Mouse (Mus musculus): ENCODE results near the gene Med29. TPM values are rescaled to one million over a fixed set of nuclear protein-coding genes. Genes with fewer than 3 reads are reported as not detected.

Med29 gene
- polyA plus RNA-seq, 1 experiment from 2014 or later = 31.8 TPM

DNA sequence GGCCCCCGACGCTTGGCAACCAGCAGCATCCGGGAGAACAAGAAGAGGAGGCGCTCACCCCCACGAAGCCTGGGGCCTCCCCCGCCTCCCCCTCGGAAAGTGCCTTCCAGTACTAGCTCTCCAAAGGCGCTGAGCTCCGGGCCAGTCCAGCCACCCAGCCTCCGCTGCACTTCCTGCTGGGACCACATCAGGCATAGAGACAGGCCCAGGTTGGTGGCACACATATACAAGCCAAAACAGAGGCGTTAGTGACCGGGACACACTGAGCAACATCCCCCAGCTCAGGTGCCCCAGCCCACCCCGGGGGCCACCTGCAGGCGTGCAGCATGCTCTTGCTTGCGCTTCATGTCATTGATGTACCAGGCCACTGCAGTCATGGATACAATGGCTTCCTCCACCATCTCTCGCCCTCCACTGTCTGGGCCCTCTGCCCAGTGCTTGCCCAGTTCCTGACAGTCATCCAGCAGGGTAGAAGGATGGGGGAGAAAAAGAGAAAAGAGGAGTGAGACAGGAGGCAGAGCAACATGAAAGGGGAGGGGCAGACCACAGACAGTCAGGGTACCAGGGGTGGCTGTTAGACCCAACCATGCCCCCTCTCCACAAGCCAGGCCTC lies 24.7 kb downstream of the Med29 start:
- peaks cover 18% of the 10 kb centered on the region; the same call in 1 of the 2 replicates for H3K27me3 ChIP-seq
- peaks cover 28% of the 10 kb centered on the region for H3K4me1 ChIP-seq (replicated peaks)
- no peak overlapping the region for H3K4me3 ChIP-seq (replicated peaks)
- H3K4me2 ChIP-seq = no peak overlapping the region
- 76% methylated on average over 16 of the region's 16 CpGs for WGBS (ENCODE audit: insufficient replicate concordance)
- H3K9ac ChIP-seq = no peak overlapping the region
- DNase-seq (no peak), ATAC-seq (ENCODE audit: low read depth) (no peak)
- no peak overlapping the region for H3K27ac ChIP-seq
- H3K9me3 ChIP-seq (replicated peaks) = no peaks in the 10 kb centered on the region
- H3K36me3 ChIP-seq = peaks cover 14% of the 10 kb centered on the region

DNA sequence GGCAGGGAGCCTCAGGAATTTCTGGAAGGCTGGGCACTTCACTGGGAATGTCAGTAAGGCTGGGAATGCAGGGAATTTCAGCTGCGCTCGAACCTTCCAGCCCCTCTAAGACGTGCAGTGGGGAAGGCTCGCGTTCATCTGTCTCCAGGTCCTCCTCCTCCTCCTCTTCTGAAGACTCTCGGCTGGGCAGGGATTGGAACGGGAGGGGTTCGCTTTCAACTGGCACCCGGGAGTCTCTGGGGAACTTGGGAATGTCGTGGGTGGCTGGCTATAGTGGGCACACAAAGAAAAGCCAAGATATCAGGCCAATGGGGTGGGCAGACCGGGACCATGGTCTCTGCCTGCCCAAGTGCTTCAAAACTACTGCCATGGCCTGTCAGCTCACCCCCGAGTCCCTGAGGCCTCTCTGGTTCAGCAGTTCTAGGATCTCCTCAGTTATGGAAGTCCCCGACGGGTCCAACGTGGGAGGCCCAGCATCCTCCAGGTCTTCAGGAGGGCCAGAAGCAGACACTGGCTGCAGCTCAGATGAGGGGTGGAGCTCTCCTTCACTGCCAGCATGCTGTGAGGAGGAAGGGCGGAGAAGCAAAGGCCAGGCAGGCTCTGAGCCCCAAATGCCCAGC lies 30.0 kb downstream of the Med29 start:
- H3K9ac ChIP-seq = no peak overlapping the region
- no peak overlapping the region for H3K4me2 ChIP-seq
- WGBS (ENCODE audit: insufficient replicate concordance) = 72% methylated on average over 16 of the region's 16 CpGs
- H3K36me3 ChIP-seq = peaks cover 31% of the 10 kb centered on the region
- H3K9me3 ChIP-seq (replicated peaks) = no peaks in the 10 kb centered on the region
- no peak overlapping the region for H3K27ac ChIP-seq
- H3K4me3 ChIP-seq (replicated peaks) = no peak overlapping the region
- ATAC-seq (ENCODE audit: low read depth) = no peak
- H3K4me1 ChIP-seq (replicated peaks) = peaks cover 16% of the 10 kb centered on the region
- H3K27me3 ChIP-seq = no peaks in the 10 kb centered on the region
- DNase-seq = no peak

DNA sequence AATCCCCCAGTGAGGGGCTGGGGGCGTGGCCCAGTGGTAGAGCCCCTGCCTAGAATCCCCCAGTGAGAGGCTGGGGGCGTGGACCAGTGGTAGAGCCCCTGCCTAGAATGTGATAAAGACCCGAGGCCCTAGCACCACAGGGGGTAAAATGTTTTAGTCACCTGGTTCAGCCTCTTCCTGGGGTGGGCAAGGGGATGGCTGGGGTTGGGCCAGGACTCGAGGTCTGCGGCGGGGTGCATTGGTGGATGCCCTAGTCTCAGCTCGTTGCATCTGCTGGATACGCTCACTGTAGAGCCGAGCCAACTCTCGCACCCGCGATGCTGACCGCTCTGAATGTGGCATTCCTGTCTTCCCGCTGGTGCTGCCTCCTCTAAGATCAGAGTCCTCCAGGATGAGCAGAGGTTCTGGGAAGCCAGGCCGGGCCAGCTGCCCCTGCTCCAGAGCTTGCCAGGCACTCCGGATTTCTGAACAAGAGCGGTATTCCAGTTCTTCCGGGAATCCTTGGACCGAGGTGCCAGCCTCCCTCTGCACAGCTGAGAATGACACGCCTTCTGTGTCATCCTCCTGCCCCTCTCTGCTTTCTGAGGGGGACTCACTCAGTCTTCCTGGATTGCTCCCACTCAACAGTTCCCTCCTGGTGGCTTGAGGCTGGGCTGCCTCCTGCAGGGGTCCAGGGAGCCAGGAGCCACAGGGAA lies 30.7 kb downstream of the Med29 start:
- Histone ChIP-seq H3K4me1 (replicated peaks) (peaks cover 24% of the 10 kb centered on the region), H3K9me3 (replicated peaks) (no peaks in the 10 kb centered on the region), H3K4me2 (no peak overlapping the region), H3K4me3 (replicated peaks) (no peak overlapping the region), H3K27ac (no peak overlapping the region), H3K9ac (no peak overlapping the region), H3K36me3 (peaks cover 28% of the 10 kb centered on the region), H3K27me3 (no peaks in the 10 kb centered on the region)
- WGBS (ENCODE audit: insufficient replicate concordance) = 83% methylated on average over 20 of the region's 20 CpGs
- DNase-seq (no peak), ATAC-seq (ENCODE audit: low read depth) (no peak)

DNA sequence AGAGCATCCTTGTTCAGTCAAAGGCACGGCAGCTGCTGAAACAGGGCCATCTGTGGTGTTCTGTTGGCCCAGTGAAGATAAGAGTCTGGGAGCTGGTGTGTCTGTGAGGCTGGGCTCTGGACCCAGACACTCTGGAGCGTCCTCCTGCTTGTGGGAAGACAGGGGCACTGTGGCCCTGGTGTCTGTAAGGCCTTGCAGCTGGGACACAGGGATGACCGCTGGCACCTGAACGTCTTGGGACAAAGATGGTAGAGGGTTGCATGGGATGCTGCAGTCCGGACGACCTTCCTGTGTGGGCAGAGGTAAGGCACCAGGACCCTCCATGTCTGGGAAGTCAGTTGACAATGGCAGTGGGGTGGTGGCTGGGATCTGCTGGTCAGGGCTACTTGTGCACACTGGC lies 32.2 kb downstream of the Med29 start:
- Histone ChIP-seq H3K27ac (no peak overlapping the region), H3K36me3 (peaks cover 25% of the 10 kb centered on the region)
- 78% methylated on average over 6 of the region's 6 CpGs for WGBS (ENCODE audit: insufficient replicate concordance)

DNA sequence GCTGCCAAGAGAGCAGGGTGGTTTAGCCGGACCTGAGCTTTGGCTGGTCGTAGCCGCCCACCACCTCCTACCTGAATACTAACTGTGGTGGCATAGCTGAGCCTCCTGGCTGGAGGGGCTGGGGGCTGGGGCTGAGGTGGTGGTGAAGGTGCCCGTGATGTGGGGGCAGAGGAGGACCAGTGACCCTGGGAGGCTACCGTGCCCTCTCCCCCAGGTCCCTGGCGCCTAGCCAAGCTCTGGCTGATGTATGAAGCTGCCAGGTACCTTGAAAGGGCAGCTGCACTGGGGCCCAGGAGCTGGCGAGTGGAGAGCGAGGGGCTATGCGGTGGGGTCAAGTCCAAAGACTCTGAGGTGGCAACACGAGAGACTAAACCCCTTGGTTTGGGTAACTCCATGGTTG lies 32.7 kb downstream of the Med29 start:
- 79% methylated on average over 10 of the region's 10 CpGs for WGBS (ENCODE audit: insufficient replicate concordance)
- DNase-seq (no peak), ATAC-seq (ENCODE audit: low read depth) (no peak)
- peaks cover 29% of the 10 kb centered on the region for H3K36me3 ChIP-seq
- H3K9ac ChIP-seq = no peak overlapping the region
- no peak overlapping the region for H3K4me2 ChIP-seq
- H3K4me1 ChIP-seq (replicated peaks) = peaks cover 27% of the 10 kb centered on the region
- no peak overlapping the region for H3K27ac ChIP-seq
- H3K4me3 ChIP-seq (replicated peaks) = no peak overlapping the region
- H3K9me3 ChIP-seq (replicated peaks) = no peaks in the 10 kb centered on the region
- H3K27me3 ChIP-seq = no peaks in the 10 kb centered on the region

More for the DNA sequence above, 32.2 kb downstream of the Med29 start:
- Histone ChIP-seq H3K4me2 (no peak overlapping the region), H3K4me1 (replicated peaks) (peaks cover 27% of the 10 kb centered on the region), H3K27me3 (no peaks in the 10 kb centered on the region), H3K9me3 (replicated peaks) (no peaks in the 10 kb centered on the region), H3K9ac (no peak overlapping the region), H3K4me3 (replicated peaks) (no peak overlapping the region)
- ATAC-seq (ENCODE audit: low read depth) (no peak), DNase-seq (no peak)

DNA sequence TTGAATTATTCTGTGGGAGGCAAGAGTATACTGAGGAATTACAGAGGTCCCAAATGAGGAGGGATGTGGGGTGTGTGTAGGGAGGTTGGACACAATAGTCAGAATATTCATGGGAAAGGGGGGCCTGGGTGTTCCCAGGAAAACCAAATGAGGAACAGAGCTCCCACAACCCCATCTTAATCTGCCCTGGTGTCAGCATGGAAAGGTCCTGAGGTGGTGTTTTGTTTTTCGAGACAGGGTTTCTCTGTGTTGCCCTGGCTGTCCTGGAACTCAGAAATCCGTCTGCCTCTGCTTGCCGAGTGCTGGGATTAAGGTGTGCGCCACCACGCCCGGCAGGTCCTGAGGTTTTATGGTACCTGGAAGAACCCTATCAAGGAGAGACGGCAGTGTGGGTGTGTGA lies 34.1 kb downstream of the Med29 start:
- Histone ChIP-seq H3K36me3 (peaks cover 43% of the 10 kb centered on the region), H3K27ac (peak overlapping the region; percentile 75; the same call in 1 of the 2 replicates), H3K4me1 (replicated peaks) (peaks cover 33% of the 10 kb centered on the region), H3K27me3 (no peaks in the 10 kb centered on the region), H3K4me2 (no peak overlapping the region), H3K9ac (no peak overlapping the region), H3K4me3 (replicated peaks) (no peak overlapping the region), H3K9me3 (replicated peaks) (no peaks in the 10 kb centered on the region)
- ATAC-seq (ENCODE audit: low read depth) (no peak), DNase-seq (no peak)
- WGBS (ENCODE audit: insufficient replicate concordance) = 53% methylated on average over 7 of the region's 7 CpGs

DNA sequence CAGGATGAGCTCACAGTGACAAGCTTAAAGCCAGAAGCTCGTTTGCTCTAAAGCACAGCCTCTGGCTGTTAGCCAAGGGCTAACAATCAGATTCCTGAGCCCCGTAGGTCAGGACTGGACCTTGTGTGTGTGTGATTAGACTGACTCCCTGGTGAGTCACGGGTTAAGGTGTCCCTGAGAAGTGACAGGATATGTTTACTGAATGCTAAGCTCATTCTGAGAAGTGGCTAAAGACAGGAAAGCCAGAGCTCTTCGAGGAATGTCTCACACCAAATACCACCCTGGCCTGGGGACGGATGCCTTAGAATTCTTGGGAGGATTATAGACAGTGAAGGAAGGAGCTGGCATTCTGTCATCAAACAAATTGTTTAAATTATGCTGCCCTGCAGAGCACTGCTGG lies 34.5 kb downstream of the Med29 start:
- Histone ChIP-seq H3K27me3 (no peaks in the 10 kb centered on the region), H3K4me1 (replicated peaks) (peaks cover 38% of the 10 kb centered on the region), H3K36me3 (peaks cover 48% of the 10 kb centered on the region), H3K9me3 (replicated peaks) (no peaks in the 10 kb centered on the region), H3K4me2 (peak overlapping the region; percentile 23; the same call in 1 of the 2 replicates), H3K27ac (peak overlapping the region; percentile 75), H3K4me3 (replicated peaks) (no peak overlapping the region), H3K9ac (no peak overlapping the region)
- ATAC-seq (ENCODE audit: low read depth) (peak; percentile 19; the same call in 1 of the 2 replicates), DNase-seq (no peak)
- WGBS (ENCODE audit: insufficient replicate concordance) = 13% methylated on average over 5 of the region's 5 CpGs

DNA sequence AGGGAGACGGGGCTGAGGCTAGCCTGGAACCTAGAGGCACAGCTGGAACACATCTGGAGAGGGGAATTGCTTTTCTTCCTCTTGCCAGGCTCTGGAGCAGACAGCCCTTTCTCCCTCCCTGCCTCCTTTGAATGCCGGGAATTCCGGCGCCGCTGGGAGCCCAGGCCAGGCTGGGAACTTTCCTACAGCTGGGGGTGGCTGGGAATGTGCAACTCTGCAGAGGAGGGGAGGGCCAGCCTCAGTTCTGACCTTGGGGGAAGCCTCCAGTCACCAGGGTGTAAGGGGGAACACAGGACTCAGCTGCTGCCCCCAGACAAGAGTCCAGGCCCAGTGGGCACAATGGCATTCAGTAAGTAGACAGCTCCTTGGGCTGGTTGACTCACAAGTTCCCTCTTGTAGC lies 35.5 kb downstream of the Med29 start:
- H3K4me3 ChIP-seq (replicated peaks) = no peak overlapping the region
- H3K27ac ChIP-seq = peak overlapping the region; percentile 75
- no peak for DNase-seq

DNA sequence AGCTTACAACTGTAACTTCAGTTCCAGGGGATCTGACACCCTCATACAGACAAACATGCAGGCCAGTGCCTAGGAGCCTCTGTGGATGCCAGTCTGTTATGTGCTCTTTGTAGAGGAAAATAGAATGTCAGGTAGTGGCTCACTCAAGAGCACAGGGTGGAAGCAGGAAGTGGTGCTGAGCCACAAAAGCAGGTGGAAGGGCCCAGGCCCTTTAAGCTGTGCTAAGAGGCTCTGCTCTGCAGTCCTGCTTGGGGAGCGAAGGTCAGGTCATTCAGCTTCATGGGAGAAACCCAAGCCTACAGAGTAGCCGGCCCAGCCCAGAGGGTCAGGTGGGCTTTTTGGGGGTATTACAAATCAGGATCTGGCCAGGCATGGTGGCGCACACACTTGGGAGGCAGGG lies 37.3 kb downstream of the Med29 start:
- Histone ChIP-seq H3K27ac (peak overlapping the region; percentile 29; the same call in 1 of the 2 replicates), H3K4me2 (no peak overlapping the region), H3K27me3 (no peaks in the 10 kb centered on the region), H3K4me3 (replicated peaks) (no peak overlapping the region), H3K9me3 (replicated peaks) (no peaks in the 10 kb centered on the region), H3K4me1 (replicated peaks) (peaks cover 57% of the 10 kb centered on the region), H3K9ac (no peak overlapping the region), H3K36me3 (peaks cover 44% of the 10 kb centered on the region)
- no peak for ATAC-seq (ENCODE audit: low read depth)
- DNase-seq = no peak
- 77% methylated on average over 3 of the region's 3 CpGs for WGBS (ENCODE audit: insufficient replicate concordance)

More for the DNA sequence above, 35.5 kb downstream of the Med29 start:
- Histone ChIP-seq H3K36me3 (peaks cover 55% of the 10 kb centered on the region), H3K27me3 (no peaks in the 10 kb centered on the region), H3K9ac (0 out of 2 replicates have a peak overlapping the region, but pooled peaks have one; percentile 9), H3K9me3 (replicated peaks) (no peaks in the 10 kb centered on the region), H3K4me2 (no peak overlapping the region), H3K4me1 (replicated peaks) (peaks cover 48% of the 10 kb centered on the region)
- WGBS (ENCODE audit: insufficient replicate concordance) = 24% methylated on average over 5 of the region's 5 CpGs
- no peak for ATAC-seq (ENCODE audit: low read depth)

DNA sequence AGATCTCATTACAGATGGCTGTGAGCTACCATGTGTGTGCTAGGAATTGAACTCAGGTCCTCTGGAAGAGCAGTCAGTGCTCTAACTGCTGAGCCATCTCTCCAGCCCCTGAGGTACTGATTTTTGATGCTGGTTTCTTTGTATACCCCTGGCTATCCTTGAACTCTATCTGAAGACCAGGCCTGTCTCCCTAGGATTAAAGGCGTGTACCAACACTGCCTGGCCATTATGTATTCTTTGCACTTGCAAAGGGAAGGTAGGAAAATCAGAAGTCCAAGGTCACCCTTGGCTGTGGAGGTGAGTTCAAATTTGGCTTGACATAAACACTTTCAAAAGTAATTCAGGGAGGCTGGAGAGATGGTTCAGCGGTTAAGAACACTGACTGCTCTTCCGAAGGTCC lies 37.9 kb downstream of the Med29 start:
- Histone ChIP-seq H3K9ac (no peak overlapping the region), H3K9me3 (replicated peaks) (no peaks in the 10 kb centered on the region), H3K4me1 (replicated peaks) (peaks cover 63% of the 10 kb centered on the region), H3K4me3 (replicated peaks) (no peak overlapping the region), H3K4me2 (no peak overlapping the region), H3K36me3 (peaks cover 39% of the 10 kb centered on the region), H3K27me3 (no peaks in the 10 kb centered on the region), H3K27ac (no peak overlapping the region)
- DNase-seq (no peak), ATAC-seq (ENCODE audit: low read depth) (no peak)
- WGBS (ENCODE audit: insufficient replicate concordance) = 84% methylated on average over 3 of the region's 3 CpGs

DNA sequence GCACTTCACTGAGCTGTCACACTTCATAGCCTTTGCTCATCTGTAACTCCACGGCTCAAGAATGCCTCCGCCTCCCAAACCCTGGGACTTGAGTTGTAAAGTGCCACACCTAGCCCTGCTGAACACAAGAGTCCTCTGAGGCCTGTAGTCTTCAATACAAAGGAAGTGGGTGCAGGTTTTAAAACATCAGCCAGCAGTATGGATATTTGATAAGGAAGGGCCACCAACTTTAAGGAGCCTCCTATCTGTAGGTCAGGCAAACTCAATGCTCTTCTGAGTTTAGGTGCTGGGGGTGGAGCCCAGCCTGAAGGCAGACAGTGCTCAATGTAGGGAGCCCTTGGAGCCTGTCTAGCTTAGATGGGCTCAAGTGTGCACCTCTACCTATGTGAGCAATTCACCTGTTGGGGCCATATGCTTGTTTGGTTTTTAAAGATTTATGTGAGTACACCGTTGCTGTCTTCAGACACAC lies 38.4 kb downstream of the Med29 start:
- ATAC-seq (ENCODE audit: low read depth) = no peak

More for the DNA sequence above, 38.4 kb downstream of the Med29 start:
- Histone ChIP-seq H3K36me3 (peaks cover 39% of the 10 kb centered on the region), H3K4me3 (replicated peaks) (no peak overlapping the region), H3K4me2 (no peak overlapping the region), H3K27ac (peak overlapping the region; percentile 30; the same call in 1 of the 2 replicates), H3K9ac (no peak overlapping the region), H3K27me3 (no peaks in the 10 kb centered on the region), H3K4me1 (replicated peaks) (peaks cover 66% of the 10 kb centered on the region), H3K9me3 (replicated peaks) (no peaks in the 10 kb centered on the region)
- DNase-seq = no peak
- WGBS (ENCODE audit: insufficient replicate concordance) = 65% methylated on average over 3 of the region's 3 CpGs
